Mouse (Mus musculus) ovary, postnatal 10 days (tissue): Measurements from ENCODE around the gene Hoxa7.

Experiments
- DNase-seq: peaks from one replicate; pipeline ENCODE4 v3.0.0; 2022; ENCODE audit warnings: low spot score

The Hoxa7 gene

GRCm38 (mm10) chr6:52239625-52240388 is 18.2 kb upstream of the Hoxa7 start:
- no peak for DNase-seq

- no peak for DNase-seq
These were observed 17.3 kb upstream of the Hoxa7 start for GRCm38 (mm10) chr6:52238976-52239375.

GRCm38 (mm10) chr6:52238155-52238545 is 16.5 kb upstream of the Hoxa7 start:
- no peak for DNase-seq

GRCm38 (mm10) chr6:52237346-52238154 is 15.9 kb upstream of the Hoxa7 start:
- no peak for DNase-seq

- no peak for DNase-seq
These were observed 15.2 kb upstream of the Hoxa7 start for GRCm38 (mm10) chr6:52236806-52237205.

- no peak for DNase-seq
These were observed 14.2 kb upstream of the Hoxa7 start for GRCm38 (mm10) chr6:52235866-52236265.

DNA sequence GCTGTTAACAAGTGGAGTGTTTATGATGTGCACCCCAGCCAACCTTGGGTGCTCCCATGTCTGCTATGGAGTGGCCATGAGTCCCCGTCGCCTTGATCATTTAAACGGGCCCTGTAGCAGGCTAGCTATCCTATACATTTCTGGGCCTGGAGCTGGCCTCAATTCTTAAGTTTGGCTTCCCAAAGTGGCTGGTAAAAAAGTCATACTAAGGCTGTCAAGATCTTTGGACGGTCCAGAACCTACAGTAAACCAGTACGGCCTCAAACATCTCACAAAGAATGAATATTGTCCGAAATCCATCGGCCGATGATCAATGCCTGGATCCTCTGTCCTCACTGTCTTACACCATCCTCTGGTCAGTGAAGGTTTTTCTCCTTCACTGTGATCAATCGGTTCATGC is 13.6 kb upstream of the Hoxa7 start:
- no peak for DNase-seq

- no peak for DNase-seq
These were observed 12.9 kb upstream of the Hoxa7 start for GRCm38 (mm10) chr6:52234428-52235140.

GRCm38 (mm10) chr6:52233546-52234427 is 12.1 kb upstream of the Hoxa7 start:
- DNase-seq, result no peak

DNA sequence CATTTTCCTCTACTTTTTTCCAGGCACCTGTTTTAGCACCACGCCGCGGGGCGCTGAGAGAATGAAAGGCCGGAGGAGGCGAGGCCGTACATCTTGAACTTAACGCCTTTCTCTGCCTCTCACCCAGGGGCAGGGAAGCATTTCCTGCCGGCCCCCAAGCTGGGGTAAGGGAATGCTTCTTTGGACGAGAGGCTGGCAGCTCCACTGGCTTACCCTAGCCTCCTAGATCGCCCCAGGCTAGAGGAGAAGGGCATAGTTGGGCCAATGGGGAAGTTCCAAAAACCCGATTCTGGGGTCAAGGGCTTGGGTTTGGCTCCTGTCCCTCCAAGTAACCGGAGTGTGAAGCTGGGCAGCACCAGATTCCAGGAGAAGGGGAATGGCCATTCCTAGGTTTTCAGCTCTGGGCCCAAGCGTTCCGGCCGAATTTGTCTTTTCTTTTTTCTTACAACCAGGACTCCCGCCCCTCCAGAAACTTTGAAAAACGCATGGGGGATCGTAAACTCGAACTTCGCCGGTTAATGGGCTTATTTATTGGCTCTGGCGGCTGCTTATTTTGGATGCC is 11.4 kb upstream of the Hoxa7 start:
- no peak for DNase-seq

DNA sequence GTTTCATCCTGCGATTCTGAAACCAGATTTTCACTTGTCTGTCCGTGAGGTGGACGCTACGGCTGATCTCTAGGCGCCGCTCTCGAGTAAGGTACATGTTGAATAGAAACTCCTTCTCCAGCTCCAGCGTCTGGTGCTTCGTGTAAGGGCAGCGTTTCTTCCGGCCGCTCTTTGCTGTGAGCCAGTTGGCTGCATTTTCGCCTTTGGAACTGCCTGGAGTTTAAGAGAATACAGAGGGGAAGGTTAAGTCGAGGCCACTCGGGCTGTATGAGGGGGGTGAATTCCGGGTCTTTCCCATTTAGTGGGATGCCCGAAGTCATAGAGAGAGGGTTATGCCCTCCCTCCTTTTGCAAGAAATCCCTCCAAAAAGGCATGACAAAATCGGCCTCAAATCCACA is 10.9 kb upstream of the Hoxa7 start:
- DNase-seq, result no peak

GRCm38 (mm10) chr6:52231885-52232567 is 10.4 kb upstream of the Hoxa7 start:
- DNase-seq, result no peak

DNA sequence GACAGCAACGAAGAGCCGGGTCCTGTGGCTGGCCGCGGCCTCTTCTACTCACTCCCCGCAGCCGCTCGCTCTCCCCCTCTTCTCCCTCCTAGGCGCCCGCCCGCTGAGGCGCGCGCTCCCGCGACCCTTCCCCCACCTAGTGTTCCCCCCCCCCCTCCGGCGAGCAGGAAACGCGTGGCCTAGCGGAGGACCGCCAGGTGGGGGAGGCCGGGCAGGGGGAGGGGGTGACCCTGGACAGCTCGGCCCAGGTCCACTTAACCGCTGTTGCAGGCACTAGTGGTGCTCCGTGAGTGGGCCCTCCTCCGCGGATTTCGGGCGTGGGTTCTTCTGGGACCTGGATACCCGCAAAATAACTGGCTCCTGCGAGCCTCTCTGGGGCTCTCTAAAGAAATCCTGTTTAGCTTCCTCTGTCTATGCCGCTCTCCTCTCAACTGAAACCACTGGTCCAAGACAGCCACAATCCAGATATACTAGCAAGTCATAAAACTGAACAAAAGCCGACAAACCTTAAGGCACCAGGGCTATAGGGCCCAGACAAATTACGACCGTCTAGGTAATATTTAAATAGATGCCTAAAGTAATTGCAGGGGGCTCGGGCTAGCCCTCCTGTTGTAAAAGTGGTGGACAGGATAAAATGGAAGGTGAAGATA is 9.0 kb upstream of the Hoxa7 start, which contains the start of gene Hoxa9:
TSS of gene Hoxa9 (minus strand) at position 574 of the 650 bp plus-strand sequence.
- no peak for DNase-seq

DNA sequence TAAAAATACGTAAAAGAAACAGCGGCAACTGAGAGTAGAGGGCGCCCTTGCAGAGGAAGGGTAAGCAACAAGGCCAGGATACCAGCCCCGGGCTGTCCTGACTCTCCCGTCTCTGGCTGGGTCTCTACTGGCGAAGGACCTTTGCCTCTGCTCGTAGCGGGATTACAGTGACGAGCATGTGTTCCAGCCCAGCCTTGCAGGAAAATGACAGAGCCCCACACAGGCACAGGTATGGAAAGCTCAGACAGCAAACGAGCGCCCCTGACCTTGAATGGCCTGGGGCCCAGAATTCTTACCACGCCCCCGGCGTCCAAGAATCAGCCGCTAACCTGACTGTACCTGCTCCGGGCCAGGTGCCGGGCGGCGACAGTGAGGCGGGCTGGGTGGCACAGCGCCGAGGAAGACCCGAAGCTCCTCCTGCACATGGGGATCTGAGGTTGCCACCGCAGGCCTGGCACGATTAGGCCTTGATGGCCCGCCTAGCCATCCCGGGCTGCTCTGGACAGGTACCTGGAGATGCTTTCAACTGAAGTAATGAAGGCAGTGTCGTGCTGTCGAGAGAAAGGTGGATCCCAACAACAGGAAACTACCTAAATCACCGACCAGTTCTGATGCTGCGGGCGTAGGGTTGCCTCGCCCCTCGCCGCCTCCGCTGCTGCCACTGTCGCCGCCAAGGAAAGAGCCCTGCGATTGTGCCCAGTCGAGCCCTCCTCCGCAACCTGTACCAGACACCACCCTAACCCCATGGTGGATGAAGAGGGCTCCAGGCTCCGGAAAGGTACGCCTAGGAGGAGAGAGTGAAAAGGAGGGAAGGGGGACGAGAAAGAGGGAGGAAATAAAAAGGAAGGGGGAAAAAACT is 8.1 kb upstream of the Hoxa7 start:
- no peak for DNase-seq

DNA sequence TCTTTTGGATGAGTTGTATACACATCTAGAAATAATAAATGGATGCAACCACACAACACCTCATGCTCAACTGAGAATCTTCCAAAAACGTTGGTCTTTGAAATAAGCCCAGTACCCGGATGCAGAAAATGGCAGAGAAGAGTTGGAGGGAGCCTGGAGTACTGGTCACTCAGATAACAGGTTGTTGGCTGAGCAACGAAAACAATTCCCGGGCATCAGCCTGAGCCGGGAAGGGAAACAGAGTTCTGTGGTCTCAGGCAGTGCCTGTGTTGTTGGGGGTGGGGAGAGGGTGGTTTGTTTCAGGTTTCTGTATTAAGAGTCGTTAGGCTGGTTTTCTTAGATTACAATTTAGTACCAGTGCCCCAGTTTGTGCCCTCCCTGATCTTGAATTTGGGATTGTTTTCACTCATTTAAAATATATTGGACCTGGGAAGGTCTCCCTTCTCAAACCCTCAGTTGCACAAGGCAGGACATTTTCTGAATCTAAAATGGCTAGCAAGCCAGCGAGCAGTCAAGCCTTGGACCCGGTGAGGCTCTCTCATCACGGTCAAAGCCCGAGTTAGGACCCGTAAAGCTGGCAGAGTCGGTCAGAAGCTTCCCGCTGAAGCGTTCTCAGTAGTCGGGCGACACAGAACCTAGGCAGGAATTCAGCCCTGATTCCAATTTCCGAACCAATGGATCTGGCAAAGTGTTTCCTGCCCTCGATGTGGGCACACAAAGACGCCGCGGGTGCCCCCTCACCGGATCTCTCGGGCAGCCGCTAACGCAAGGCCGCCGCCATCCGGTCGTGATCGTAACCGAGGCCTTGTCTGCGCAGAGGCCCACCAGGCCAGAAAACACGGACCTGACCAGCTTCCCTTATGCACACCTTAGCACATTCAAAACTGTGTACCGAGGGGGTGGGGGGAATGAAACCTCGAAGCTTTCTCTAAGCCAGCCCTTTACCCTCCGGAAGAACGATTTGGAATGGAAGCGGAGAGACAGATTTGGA is 7.1 kb upstream of the Hoxa7 start:
- no peak for DNase-seq

DNA sequence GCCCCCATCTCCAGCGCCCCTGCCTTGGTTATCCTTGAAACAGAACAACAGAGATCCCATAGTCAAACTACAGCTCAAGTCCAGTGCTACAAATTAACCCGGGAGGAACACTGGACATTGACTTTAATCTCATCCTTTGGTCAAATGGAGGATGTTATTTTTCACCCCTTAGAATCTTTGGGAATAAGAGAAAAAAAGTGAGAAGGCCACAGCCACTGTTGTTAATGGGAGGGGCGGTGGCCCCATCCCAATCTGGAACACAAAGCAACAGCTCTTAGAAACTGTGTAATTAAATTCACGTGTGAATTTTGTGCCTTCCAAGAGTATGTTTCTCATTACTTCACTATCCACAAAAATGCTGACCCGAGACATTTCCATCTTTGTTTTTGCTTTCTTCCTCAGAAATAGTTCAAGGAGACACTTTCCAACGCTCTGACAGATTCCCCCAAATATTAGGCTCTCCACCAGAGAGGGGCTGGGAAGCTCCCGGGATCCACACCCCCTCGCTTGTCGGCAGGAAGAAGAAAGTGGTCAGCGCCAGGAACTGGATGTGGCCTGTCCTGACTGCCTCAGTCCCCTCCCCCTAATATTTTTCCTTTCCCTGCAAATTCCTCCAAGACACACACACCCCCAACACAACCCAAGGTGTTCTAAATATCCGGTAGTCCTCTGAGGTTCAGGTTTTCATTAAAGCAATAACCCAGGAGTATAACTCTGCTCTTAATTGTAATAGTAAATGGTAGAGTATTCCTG is 6.0 kb upstream of the Hoxa7 start:
- no peak for DNase-seq

GRCm38 (mm10) chr6:52226569-52227257 is 5.1 kb upstream of the Hoxa7 start:
- DNase-seq, result no peak
